14 mouse cellular contexts compared by ENCODE assay signal in genomic region chr13:119599498-119599897, GRCm38 (mm10). TPM values are rescaled to one million over a fixed set of nuclear protein-coding genes. Genes with fewer than 3 reads are reported as not detected.
DNase-seq lines count a peak whose midpoint lies in the region; ATAC-seq and TF ChIP-seq lines count a peak whose summit lies in the region.
"Not testable (repeated sequence)": the region's sequence is repeated elsewhere in the genome, so short reads cannot be mapped to it uniquely, and the experiment has no call there.
"Had no signal": no experiment of that assay in that cellular context is flagged by ENCODE, and none has a peak within 500 bp of the region (broad histone marks: within the 10 kb centered on the region; RNA-seq: fewer than 3 reads in every experiment).

No protein-coding gene starts in this region.

- not testable (repeated sequence) for H3K9ac ChIP-seq in lung, postnatal 0 days (replicated peaks; ENCODE audit: low read depth)

- 77% methylated on average over 2 of the region's 2 CpGs for WGBS in lung, postnatal 0 days

- TF ChIP-seq CTCF in lung, postnatal 0 days (IDR thresholded peaks at IDR 0.05) = not testable (repeated sequence)

- not testable (repeated sequence) for ATAC-seq in lung, postnatal 0 days

- H3K27me3 ChIP-seq in lung, postnatal 0 days (replicated peaks; ENCODE audit: insufficient read depth, low read length); splenic B cell, adult 2 months (ENCODE audit: control insufficient read depth, insufficient read depth, low read length, poor library complexity, severe bottlenecking): not testable (repeated sequence)

- DNase-seq in 416B (ENCODE audit: low read depth) = peak; percentile 21
- peak; percentile 6 for DNase-seq in NIH3T3 (ENCODE audit: low read depth)
- peak; percentile 31 for DNase-seq in c-Kit-positive CD71-positive TER-119-negative erythroid progenitor cells, embryonic 14.5 days (ENCODE audit: low read depth)
- peak; percentile 8 for DNase-seq in embryo, embryonic 10.5 days (ENCODE audit: low spot score)
- DNase-seq in forelimb bud, embryonic 11.5 days (ENCODE audit: low read depth, low spot score) = peak; percentile 45
- peak; percentile 18 for DNase-seq in induced T-regulatory cell, adult 2 months (ENCODE audit: low read depth)
- peak; percentile 25 for DNase-seq in lung, postnatal 0 days (ENCODE audit: low spot score)
- DNase-seq in splenic B cell, adult 2 months (ENCODE audit: low read depth, low spot score) = peak; percentile 12

- H3K4me2 ChIP-seq in lung, postnatal 0 days (replicated peaks; ENCODE audit: low read depth, low read length) = not testable (repeated sequence)

- H3K27ac ChIP-seq in lung, postnatal 0 days (ENCODE audit: low read length) = not testable (repeated sequence)

- not testable (repeated sequence) for TF ChIP-seq EP300 in lung, postnatal 0 days (IDR thresholded peaks at IDR 0.05)

- peaks cover 13% of the 10 kb centered on the region for H3K9me3 ChIP-seq in lung, postnatal 0 days (ENCODE audit: low read length)

- H3K36me3 ChIP-seq in lung, postnatal 0 days (ENCODE audit: insufficient read depth, low read length); splenic B cell, adult 2 months (ENCODE audit: control insufficient read depth, insufficient read depth, low read length, poor library complexity, severe bottlenecking): not testable (repeated sequence)

- not testable (repeated sequence) for H3K4me3 ChIP-seq in lung, postnatal 0 days (ENCODE audit: low read depth, low read length)

- not testable (repeated sequence) for H3K4me1 ChIP-seq in lung, postnatal 0 days (ENCODE audit: insufficient read depth, low read depth, low read length)

RNA-seq across cellular contexts. Expression of gene Ccl28, which starts 24.1 kb away (rescaled TPM):
- polyA plus RNA-seq in lung, postnatal 0 days (2015; fragmentation: Nextera tagmentation; extraction: Ambion mirVana) = 0.10 and 0.17 TPM in 2 replicates
- polyA plus RNA-seq: adrenal gland, adult 2 months; C2C12; CD4-positive, CD25-positive, alpha-beta regulatory T cell, adult 4 months; embryonic facial prominence, embryonic 11.5 days; erythroblast, embryonic 14.5 days; G1E had no signal
